Mouse (Mus musculus) neural tube, embryonic 10.5 days (tissue): ENCODE measurements around the gene Ccdc187.

ENCODE experiments used
- DNase-seq: peaks from one replicate; pipeline ENCODE4 v3.0.0-alpha.2; 2017; ENCODE audit warnings: low spot score; ENCODE audit errors: extremely low spot score

Ccdc187 gene

DNA sequence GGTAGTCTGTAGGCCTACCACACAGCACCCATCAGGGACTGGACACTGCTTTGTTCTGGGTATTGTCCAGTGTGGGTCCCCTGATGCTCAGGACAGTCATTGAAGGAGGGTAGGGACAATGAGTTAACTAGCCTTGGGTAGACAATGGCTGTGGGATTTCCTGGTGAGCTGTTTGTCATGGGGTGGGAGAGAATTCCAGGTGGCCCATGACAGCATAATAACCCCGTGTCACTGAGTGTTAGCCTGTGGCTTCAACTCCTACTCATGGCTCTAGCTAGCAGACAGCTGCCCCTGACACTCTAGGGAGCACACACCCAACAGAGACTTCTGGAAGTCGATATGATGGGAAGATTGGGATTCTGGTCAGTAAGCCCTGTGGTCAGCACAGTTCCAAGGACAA, at the start of gene Ccdc187:
Gene Ccdc187 (minus strand): TSS at position 101 of the 400 bp plus-strand sequence.
- DNase-seq, result no peak

DNA sequence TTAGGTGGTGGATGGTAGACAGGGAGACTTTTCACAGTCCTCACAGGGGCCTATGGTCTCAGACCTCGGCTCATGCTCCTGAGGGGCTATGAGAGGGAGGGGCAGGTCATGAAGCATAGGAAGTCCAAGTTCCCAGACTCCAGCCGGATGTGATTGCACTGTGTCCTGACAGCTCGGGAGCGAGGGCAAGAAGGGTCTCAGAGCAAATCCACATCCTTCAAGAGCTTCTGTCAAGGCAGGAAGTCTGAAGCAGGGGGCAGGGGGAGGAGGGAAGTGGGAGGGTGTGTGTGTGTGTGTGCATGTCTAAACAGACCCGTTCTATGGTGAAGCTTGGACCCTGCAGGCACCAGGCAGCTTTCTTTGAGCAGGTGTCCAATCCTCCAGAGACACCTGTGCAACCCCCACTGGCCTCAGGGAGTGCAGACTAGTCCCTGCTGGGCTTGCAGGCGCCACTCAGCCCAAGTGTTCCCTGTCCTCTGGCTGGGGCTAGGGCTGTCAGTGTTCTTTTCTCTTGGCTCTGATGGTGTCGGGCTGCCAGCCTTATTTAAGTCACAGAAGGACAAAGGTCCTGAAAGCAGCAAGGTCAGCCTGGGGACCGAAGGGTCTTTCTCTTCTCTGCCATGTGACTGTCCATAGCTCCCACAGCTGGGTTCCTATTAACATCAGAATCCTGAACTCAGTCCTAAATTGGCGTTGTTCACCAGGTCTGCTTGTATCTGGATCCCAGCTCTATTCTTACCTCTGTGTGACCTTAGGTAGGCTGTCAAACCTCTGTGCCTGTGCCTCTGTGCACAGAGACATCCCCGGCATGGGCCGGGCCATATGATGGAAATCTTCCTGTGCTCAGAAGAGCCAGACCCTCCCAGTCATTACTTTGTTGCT, 48.5 kb upstream of the Ccdc187 start:
- DNase-seq, result no peak

DNA sequence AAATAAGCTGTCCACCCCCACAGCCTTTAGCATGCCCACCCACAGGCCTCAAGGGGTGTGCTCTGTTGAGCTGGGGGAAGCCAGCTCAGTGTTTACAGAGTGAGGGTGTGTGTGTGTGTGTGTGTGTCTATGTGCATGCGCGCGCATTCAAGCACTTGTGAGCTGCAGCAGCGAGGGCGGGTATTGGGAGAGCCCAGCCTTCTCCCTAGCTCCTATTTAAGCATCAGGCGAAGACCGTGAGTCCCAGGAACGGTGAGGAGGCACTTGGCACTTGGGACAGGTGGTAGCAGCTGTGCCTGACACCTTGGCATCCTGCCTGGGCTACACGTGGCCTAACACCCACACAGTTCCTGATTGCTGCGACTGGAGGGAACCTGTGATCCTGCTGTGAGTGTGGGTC, 47.7 kb upstream of the Ccdc187 start:
- no peak for DNase-seq

DNA sequence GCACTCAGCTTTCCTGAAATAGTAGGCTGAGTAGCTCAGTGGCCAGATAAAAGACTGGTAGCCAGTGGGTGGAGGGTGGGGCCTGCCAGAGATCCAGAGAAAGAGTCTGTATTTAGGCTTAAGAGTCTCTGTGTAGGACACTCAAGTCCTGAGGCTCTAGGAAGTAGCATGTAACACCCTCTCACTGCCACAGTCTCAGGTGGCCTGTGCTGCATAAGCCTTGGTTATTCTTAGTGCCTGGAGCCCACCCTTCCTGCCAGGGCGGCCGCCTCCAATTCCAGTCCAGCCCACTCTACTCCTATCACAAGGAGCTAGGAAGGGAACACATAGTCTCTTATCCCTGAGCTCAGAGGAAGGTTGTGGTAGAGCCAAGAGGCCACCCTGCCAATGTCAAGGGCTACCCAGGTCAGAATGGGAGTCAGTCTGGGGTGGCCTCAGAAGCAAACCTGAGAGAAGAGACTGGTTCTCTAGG, 47.2 kb upstream of the Ccdc187 start:
- no peak for DNase-seq

DNA sequence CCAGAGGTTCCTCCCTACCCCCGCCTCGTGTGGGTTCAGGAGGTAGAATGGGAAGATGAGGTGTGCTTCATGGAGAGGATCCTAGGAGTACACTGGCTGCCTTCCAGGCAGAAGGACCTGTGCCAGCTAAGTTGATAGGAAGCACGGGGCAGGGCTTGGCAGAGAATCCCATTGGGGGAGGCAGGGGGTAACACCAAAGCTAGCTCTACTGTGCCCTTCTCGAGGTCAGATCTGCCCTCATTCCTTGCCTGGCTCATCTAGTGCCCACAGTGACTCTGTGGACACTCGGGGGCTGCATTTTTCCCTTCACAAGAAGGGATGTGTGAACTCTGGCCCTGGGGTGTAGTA, 44.8 kb upstream of the Ccdc187 start:
- DNase-seq, result no peak

DNA sequence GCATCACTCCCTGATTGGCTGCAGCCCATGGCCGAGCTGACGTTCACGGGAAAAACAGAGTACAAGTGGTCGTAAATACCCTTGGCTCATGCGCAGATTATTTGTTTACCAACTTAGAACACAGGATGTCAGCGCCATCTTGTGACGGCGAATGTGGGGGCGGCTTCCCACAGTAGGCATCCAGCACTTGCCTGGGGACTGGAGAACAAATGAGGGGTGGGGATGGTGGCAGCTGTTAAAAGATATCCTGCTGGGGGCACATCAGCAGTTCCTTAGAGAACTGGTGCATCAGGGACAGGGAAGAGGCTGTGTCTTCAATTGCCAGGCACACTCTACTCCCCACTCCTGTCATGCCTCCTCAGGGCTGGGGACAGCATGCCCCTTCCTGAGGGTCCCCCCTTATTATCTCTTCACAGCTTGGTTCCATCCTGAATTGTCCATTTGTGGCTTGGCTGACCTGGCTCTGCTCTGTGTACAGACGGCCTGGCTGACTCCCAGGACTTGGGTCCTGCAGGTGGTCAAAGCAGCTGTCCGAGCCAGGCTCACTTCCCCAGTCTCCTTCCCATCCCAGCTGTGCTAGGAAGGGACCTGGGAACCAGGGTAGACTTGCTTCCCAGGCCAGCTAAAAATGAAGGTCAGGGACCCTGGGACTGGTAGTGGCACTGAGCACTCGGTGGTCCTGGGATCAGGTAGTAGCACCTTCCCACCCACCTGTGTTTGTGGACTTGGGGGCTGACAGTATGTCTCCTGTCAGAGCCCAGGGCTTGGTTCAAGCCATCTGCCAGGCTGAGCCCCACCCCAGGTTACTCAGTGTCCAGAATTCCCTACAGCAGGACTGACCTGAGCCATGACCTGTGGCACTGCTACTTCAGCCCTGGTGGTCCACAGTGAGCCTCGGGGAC, 44.2 kb upstream of the Ccdc187 start:
- no peak for DNase-seq

DNA sequence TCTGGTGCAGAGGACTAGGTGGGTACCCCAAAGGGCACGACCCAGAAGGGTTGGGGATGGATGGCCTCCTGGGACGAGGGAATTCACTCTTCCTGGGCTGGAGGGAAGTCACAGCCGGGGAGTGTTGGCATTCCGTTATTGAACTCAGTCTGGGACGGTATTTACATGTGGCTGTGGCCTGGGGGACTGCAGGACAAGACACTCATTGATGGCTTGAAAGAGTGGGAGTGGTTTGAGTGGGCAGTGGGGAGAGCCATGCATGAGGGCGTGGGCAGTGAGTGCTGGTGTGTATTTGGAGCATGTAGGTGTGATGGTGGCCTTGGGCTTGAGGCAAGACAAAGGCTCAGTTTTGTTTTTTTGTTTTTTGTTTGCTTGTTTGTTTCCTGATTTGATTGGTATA, 36.3 kb upstream of the Ccdc187 start:
- no peak for DNase-seq

DNA sequence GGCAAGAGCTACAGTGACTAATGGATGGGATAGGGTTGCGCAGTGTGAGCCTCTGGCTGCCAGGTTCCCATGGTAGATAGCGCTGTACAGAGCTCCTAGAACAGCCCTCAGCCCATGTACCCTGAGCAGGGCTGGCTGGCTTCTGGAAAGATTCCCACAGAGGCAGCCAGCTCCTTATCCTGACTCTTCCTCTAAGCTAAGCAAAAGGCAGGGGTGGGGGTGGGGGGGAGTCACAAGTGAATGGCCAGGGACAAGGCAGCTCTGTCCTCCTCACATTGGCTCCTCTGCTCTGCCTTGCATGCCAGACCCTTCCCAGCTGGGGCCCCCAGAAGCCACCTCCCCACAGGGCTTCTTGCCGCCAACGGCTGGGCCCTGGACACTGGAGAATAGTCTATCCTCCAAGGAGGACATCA, 35.7 kb upstream of the Ccdc187 start:
- no peak for DNase-seq

DNA sequence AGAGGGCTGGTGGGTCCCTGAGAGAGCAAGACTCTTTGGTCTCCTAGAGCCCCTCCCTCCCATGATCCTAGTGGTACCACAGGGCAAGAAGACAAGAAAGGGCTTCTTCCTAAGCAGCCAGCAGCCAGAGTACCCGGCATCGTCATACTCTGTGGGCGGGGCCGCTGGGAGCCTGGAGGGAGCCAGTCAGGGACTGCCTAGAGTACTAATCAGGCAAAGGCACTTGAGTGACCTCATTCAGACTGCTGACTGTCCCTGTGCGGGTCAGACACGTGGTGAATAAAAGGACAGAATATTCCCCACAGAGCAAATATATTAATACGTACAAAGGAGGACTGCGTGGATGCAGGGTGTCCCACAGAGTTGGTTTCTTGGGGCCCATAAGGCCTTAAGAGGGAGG, 35.0 kb upstream of the Ccdc187 start:
- no peak for DNase-seq

DNA sequence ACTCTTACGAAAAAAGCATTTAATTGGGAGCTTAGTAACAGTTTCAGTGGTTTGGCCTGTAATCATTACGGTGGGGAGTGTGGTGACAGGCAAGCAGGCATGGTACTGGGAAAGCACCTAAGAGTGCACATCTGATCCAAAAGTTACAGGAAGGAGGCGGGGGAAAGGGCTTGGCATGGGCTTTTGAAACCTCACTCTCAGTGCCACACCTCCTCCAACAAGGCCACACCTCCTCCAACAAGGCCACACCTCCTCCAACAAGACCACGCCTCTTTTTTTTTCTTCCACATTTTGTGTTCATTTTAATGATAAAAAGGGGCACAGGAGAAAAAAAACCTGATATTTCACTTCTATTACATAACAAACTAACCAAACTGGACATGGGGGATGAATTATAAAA, 33.5 kb upstream of the Ccdc187 start:
- DNase-seq, result no peak

DNA sequence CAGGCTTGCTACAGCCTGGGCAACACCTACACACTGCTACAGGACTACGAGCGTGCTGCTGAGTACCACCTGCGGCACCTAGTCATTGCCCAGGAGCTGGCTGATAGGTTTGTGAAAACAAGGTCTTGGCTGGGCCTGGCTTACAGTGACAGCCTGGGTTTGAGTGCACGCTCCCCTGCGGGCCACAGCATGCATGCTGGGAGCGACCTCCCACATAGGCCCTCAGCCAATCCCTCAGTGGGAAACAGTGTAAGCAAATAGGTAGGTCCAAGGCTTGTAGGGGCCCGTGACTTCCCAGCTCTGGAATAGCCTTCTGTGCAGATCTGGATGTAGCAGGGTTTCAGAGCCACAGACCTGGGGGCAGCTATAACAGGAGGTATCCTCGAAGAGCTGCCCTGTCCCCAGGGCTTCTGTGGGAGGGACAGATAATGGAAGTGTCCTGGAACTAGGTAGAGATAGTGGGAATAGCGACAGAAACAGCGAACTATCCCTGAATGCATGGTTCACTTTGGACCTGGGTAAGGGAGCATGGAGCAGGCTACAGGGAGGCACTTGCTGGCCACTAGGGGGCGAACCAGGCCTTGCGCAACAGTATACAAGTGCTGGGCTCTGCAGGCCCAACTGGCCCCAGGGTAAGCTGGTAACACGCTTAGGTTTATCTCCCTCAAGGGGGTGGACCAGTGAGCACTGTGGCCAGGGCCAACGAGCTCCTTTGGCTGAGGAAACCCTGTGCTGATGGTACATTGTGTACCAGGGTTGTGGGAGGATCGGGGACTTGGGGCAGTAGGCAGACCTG, 31.2 kb upstream of the Ccdc187 start:
- peak; percentile 64 for DNase-seq

DNA sequence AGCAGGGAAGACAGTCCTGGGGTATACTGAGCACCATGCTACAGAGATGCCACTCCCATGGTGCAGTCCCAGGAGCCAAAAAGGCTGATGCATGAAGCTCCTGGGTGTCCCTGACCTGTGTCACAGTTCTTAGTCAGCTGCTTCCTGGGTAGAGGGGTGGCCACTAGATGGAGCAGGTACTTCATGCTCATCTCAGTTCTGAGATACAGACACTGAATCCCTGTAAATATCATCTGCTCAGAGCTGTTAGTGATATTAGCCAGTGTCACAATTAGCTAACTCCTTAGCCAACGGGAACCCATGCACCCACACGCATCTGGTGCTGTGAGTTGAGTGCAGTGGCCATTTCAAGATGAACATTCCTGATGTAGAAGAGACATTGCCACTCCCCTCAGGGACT, 30.6 kb upstream of the Ccdc187 start:
- no peak for DNase-seq

DNA sequence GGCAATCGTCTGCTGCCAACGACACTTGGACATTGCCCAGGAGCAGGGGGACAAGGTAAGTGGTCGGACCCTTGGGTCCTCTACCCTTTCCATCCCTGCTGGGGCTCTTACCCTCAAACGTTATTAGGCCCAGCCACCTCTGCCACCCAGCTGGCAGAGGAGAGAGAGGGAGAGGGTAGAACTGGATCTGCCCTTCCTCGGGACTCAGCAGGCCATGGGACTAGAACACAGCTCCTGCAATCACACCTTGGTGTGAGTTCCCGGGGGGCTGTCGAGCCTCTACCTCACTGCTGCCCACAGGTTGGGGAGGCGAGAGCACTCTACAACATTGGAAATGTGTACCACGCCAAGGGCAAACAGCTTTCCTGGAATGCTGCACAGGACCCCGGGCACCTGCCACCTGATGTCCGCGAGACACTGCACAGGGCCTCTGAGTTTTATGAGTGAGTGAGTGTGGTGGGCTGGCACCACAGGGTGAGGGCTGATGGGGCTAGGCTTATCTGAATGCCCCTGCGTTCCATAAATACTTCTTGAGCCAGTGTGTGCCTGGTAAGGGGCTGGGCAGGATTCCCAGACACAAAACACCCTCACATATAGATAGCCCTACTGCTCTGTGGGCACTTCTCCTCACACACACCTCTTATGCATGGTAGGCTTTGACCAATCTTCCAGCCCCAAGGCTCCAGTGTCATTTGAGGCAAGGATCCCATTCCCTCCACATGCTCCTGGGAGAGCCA, 29.4 kb upstream of the Ccdc187 start:
- no peak for DNase-seq

DNA sequence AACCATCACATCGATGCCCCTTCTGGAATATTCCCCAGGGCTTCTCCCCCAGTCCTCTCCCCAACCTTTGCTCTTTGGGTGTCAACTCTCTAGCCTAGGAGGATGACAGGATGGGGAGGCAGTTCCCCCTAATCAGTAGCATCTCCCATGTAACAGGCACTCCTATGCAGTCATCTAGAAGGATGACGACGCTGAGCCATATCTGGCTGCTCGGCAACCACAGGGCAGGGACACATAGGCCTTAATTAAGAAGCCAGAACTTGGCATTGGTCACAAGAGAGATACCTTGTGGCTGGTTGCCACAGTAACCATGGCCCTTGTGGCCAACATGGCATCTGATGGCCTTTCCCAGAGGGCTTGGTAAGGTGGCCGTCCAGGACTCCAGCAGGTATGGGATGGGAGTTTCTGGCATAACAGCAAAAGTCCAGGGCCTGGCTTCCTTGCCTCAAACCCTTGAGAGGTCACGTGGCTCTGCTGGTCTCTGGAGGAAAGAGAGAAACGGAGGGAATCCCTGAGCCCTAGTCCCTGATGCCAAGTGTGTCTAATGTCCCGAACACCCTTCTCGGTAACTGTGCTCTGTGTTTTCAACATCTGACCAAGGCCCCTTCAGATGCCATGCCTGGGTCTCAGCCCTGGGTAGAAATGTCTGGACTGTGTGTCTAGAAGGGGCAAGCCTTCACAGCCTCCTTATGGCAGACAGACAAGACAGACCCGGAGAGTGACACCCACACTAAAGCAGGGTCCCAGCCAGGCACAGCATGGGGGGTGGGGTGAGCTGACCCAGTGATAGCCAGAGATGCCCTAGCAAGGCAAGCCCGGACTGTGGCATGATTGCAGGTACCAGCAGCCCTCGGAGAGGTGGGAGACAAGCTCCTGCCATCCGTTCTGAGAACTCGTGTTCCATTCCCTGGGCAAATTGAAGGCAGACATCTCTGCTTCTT, 26.2 kb upstream of the Ccdc187 start:
- DNase-seq, result no peak

DNA sequence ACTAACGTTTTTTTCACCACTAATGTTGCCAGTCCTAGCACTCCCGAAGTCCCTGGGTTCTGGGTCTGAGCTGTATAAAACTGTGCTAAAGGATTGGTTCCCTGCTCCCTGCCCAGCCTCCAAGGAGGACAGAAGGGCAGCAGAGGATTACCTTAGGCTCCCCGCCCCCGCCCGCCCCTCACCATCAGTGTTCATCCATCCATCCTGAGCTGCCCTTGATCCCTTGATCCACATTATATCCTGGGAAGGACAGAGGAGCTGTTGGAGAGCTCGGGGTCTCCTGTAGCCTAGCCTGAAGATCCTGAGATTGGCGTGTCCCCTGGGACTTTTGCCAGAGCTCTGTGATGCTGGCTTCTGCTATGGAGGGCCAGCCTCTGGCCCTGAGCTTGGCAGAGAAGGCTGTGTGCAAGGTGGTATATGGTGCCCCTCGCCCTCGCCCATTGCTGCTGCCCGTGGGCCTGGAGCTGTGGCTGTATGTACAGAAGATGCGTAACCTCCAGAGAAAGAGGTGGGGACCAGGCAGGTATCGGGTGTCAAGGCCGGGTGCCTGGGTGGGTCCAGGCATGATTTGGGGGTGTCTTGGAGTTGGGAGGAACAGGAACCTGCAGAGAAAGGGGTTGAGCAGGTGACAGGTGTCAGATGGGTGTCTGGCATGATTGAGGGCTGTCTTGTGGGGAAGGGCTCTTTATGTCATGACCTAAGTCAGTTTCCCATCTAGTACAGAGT, 25.3 kb upstream of the Ccdc187 start:
- no peak for DNase-seq

DNA sequence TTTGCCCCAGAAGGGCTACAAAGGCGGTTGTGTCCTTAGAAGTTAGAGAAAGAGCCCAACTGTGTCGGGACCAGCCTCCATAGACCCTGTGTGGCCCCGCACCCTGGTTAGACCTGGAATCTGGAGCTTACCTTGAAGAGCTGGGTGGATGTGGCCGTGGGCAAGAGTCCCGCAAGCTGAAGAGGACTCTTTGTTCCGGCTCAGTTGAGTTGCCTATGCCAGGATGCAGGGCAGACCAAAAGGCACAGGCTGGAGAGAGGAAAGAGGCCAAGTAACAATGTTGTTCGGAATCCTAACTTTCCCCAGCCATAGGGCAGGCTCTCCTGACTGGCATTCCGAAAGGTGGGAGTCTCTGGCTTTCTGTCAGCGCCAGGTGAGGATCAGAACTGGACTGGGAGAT, 24.8 kb upstream of the Ccdc187 start:
- no peak for DNase-seq

DNA sequence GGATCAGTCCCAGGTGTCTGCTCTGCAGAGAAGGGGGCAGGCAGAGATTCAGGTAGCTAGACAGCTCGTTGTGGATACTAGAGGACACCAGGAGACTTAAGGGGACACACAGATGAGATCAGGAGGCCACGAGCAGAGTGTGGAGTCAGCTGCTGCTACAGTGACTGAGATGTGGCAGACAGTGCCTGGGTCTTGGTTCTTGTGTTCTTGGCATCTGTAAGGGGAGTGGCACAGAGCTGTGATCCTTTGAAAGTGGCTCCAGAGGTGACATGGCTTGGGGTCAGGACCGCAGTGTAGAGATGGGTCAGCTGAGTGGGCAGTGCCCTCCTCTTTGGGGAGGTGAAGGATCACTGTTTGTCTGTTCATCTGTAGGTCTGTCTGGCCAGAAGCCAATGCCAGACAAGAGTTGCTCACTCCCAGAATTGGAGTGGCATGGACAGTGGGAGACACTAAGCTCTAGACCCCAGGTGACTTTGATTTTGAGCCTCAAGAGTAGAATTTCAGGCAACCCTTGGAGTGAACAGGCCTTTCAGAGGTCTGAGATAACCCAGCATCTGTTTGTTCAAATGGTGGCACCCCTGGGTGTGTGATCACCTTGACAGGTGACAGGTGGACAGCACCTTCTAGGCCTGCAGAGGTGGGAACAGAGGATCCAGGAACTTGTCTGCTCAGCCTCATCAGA, 23.8 kb upstream of the Ccdc187 start:
- no peak for DNase-seq

DNA sequence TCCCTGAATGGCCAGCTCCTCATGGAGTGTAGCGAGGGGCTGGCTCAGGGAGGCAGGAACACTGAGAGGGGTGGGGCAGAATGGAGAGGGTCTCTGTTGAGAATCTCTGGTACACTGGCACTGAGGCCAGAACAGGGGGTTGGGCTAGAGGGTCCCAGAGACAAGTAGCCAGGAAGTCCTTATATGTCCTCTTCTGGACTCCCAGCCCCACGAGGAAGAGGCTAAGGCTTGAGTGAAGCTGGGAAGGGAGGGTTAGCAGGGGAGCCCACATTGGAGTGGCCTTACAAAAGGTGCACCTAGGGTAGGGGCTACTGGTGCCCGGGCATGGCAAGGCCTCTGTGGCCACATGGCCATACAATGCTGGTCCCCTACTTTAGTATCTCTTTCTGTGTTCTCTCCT, 23.0 kb upstream of the Ccdc187 start:
- no peak for DNase-seq
